Mouse (Mus musculus) layer of hippocampus, adult 9-10 months (tissue): ENCODE results near the gene Tmem74b.

ENCODE experiments used
- DNase-seq: peaks from one replicate; pipeline ENCODE4 v3.0.0; 2022; ENCODE audit warnings: low spot score

Tmem74b gene

GRCm38 (mm10) chr2:151701231-151702145 is at the start of gene Tmem74b:
Gene Tmem74b, plus strand, starts transcription at chr2:151702008.
- no peak for DNase-seq

- no peak for DNase-seq
Observed at GRCm38 (mm10) chr2:151652053-151652452, 49.8 kb upstream of the Tmem74b start.

- DNase-seq = no peak
Observed at GRCm38 (mm10) chr2:151668433-151668832, 33.4 kb upstream of the Tmem74b start, which contains the start of gene Rad21l. Gene Rad21l, minus strand, starts transcription at chr2:151668533.

GRCm38 (mm10) chr2:151670026-151670967 is 31.5 kb upstream of the Tmem74b start:
- DNase-seq = no peak

GRCm38 (mm10) chr2:151670968-151671329 is 30.9 kb upstream of the Tmem74b start:
- DNase-seq = no peak

GRCm38 (mm10) chr2:151676234-151676633 is 25.6 kb upstream of the Tmem74b start:
- DNase-seq = no peak

GRCm38 (mm10) chr2:151682357-151682756 is 19.5 kb upstream of the Tmem74b start:
- no peak for DNase-seq

GRCm38 (mm10) chr2:151682976-151683375 is 18.8 kb upstream of the Tmem74b start:
- DNase-seq = no peak

GRCm38 (mm10) chr2:151702146-151702850 is 490 bp downstream of the Tmem74b start:
- no peak for DNase-seq

GRCm38 (mm10) chr2:151702851-151703190 is 1.0 kb downstream of the Tmem74b start:
- DNase-seq = no peak

- DNase-seq = no peak
Observed at GRCm38 (mm10) chr2:151712647-151713046, 10.8 kb downstream of the Tmem74b start.

GRCm38 (mm10) chr2:151715526-151715925 is 13.7 kb downstream of the Tmem74b start:
- DNase-seq = no peak

- no peak for DNase-seq
Observed at GRCm38 (mm10) chr2:151716318-151717055, 14.7 kb downstream of the Tmem74b start.

- DNase-seq = no peak
Observed at GRCm38 (mm10) chr2:151724094-151724493, 22.3 kb downstream of the Tmem74b start.

- no peak for DNase-seq
Observed at GRCm38 (mm10) chr2:151733151-151733865, 31.5 kb downstream of the Tmem74b start.

- DNase-seq = no peak
Observed at GRCm38 (mm10) chr2:151735422-151735821, 33.6 kb downstream of the Tmem74b start.

GRCm38 (mm10) chr2:151738460-151738859 is 36.7 kb downstream of the Tmem74b start:
- no peak for DNase-seq

GRCm38 (mm10) chr2:151739081-151739480 is 37.3 kb downstream of the Tmem74b start:
- DNase-seq = no peak

GRCm38 (mm10) chr2:151739505-151739904 is 37.7 kb downstream of the Tmem74b start:
- no peak for DNase-seq

- DNase-seq = peak; percentile 74
Observed at GRCm38 (mm10) chr2:151740741-151741526, 39.1 kb downstream of the Tmem74b start.
